11 mouse cellular contexts compared by ENCODE assay signal in the genomic region with DNA sequence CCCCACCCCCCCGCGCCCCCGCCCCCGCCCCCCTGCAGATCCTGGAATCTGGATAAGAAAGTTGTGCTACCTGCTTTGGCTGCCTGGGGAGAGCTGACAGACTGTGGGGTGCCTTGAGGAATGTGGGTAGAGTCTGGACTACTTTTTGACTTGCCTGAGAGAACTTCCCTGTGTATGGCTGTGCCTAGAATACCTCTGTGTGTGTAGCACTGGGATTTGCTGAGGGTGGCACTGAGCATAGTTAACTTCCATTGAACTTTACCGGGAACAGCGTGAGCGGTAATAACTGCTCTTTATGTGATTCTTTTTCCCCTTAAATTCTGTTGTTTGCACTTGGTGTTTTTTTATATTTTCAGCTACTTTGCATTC.
A peak's percentile ranks its signal among the peaks of the same experiment; 100 is the strongest.
DNase-seq lines count a peak whose midpoint lies in the region; ATAC-seq lines count a peak whose summit lies in the region.
"Had no signal": no experiment of that assay in that cellular context is flagged by ENCODE, and none has a peak within 500 bp of the region (broad histone marks: within the 10 kb centered on the region; RNA-seq: fewer than 3 reads in every experiment).

No protein-coding gene starts in this region.

- peak overlapping the region; percentile 52 for H3K4me3 ChIP-seq in heart, embryonic 10.5 days
- peak overlapping the region; percentile 9; the same call in 1 of the 2 replicates for H3K4me3 ChIP-seq in lung, embryonic 15.5 days
- no peak overlapping the region for H3K4me3 ChIP-seq in intestine, embryonic 15.5 days (replicated peaks)
- no peak overlapping the region for H3K4me3 ChIP-seq in neural tube, embryonic 13.5 days
- H3K4me3 ChIP-seq: layer of hippocampus, adult 2 months had no signal

- intact Hi-C loops in heart, postnatal 36 days (cut with DNase I) = no loop called here

- no peaks in the 10 kb centered on the region for H3K9me3 ChIP-seq in heart, embryonic 10.5 days
- no peaks in the 10 kb centered on the region for H3K9me3 ChIP-seq in lung, embryonic 15.5 days
- no peaks in the 10 kb centered on the region for H3K9me3 ChIP-seq in intestine, embryonic 15.5 days
- H3K9me3 ChIP-seq in neural tube, embryonic 13.5 days = no peaks in the 10 kb centered on the region

- peaks cover 35% of the 10 kb centered on the region for H3K4me1 ChIP-seq in heart, embryonic 10.5 days
- H3K4me1 ChIP-seq in lung, embryonic 15.5 days = 0 out of 2 replicates have a peak, but pooled peaks cover 6% of the 10 kb centered on the region
- H3K4me1 ChIP-seq in intestine, embryonic 15.5 days (replicated peaks) = no peaks in the 10 kb centered on the region
- H3K4me1 ChIP-seq in neural tube, embryonic 13.5 days (replicated peaks) = peaks cover 39% of the 10 kb centered on the region

- WGBS in heart, embryonic 10.5 days = 12% methylated on average over 7 of the region's 7 CpGs
- WGBS in lung, embryonic 15.5 days = 17% methylated on average over 7 of the region's 7 CpGs
- 21% methylated on average over 7 of the region's 7 CpGs for WGBS in intestine, embryonic 15.5 days
- 23% methylated on average over 6 of the region's 7 CpGs for WGBS in neural tube, embryonic 13.5 days

- no peak overlapping the region for H3K9ac ChIP-seq in lung, embryonic 15.5 days
- H3K9ac ChIP-seq in intestine, embryonic 15.5 days = no peak overlapping the region
- H3K9ac ChIP-seq in neural tube, embryonic 13.5 days = no peak overlapping the region

- peak; percentile 67; the same call in 1 of the 2 replicates for ATAC-seq in lung, embryonic 15.5 days (ENCODE audit: borderline replicate concordance, extremely low read depth, low FRiP score, low TSS enrichment)
- peak; percentile 55 for ATAC-seq in intestine, embryonic 15.5 days
- peak; percentile 51; the same call in 1 of the 2 replicates for ATAC-seq in neural tube, embryonic 13.5 days (ENCODE audit: low read depth)

- no peak for DNase-seq in heart, embryonic 10.5 days (ENCODE audit: low spot score)
- DNase-seq in heart, postnatal 36 days = no peak
- DNase-seq in lung, postnatal 4 days = no peak
- no peak for DNase-seq in urinary bladder, postnatal 25 days (ENCODE audit: low spot score)
- DNase-seq in embryo, embryonic 9.5 days (ENCODE audit: extremely low spot score) = no peak
- DNase-seq: gastrocnemius, postnatal 36 days; thymus, postnatal 25 days had no signal

- peak overlapping the region; percentile 62 for H3K27ac ChIP-seq in heart, embryonic 10.5 days
- H3K27ac ChIP-seq in lung, embryonic 15.5 days = no peak overlapping the region
- no peak overlapping the region for H3K27ac ChIP-seq in intestine, embryonic 15.5 days
- no peak overlapping the region for H3K27ac ChIP-seq in neural tube, embryonic 13.5 days (replicated peaks)
- H3K27ac ChIP-seq: layer of hippocampus, adult 2 months had no signal

- no peaks in the 10 kb centered on the region for H3K27me3 ChIP-seq in heart, embryonic 10.5 days (ENCODE audit: insufficient read depth, poor library complexity, severe bottlenecking)
- H3K27me3 ChIP-seq in lung, embryonic 15.5 days = no peaks in the 10 kb centered on the region
- no peaks in the 10 kb centered on the region for H3K27me3 ChIP-seq in intestine, embryonic 15.5 days (replicated peaks)
- 0 out of 2 replicates have a peak, but pooled peaks cover 2% of the 10 kb centered on the region for H3K27me3 ChIP-seq in neural tube, embryonic 13.5 days

- H3K4me2 ChIP-seq in lung, embryonic 15.5 days = peak overlapping the region; percentile 44
- peak overlapping the region; percentile 46 for H3K4me2 ChIP-seq in intestine, embryonic 15.5 days (replicated peaks)
- peak overlapping the region; percentile 18; the same call in 1 of the 2 replicates for H3K4me2 ChIP-seq in neural tube, embryonic 13.5 days

- no peaks in the 10 kb centered on the region for H3K36me3 ChIP-seq in heart, embryonic 10.5 days
- H3K36me3 ChIP-seq in lung, embryonic 15.5 days = no peaks in the 10 kb centered on the region
- no peaks in the 10 kb centered on the region for H3K36me3 ChIP-seq in intestine, embryonic 15.5 days
- H3K36me3 ChIP-seq in neural tube, embryonic 13.5 days = no peaks in the 10 kb centered on the region

Comparison
In these comparisons a context has a peak if more than half of its experiments do, and no peak if none do; other contexts are left out.
1. H3K4me3 ChIP-seq: peak in heart, embryonic 10.5 days (single experiment) and lung, embryonic 15.5 days (single experiment); none in intestine, embryonic 15.5 days (single experiment) and neural tube, embryonic 13.5 days (single experiment).
2. Peak in every context shown above with its lines, with median percentiles within 50 percentile points of each other: ATAC-seq and H3K4me2 ChIP-seq.